Mouse (Mus musculus): Measurements from ENCODE around the gene Gm17571.

GRCm38 (mm10) chr9:13495530-13495929 lies 49.0 kb upstream of the Gm17571 start:
- TF ChIP-seq CTCF (IDR thresholded peaks at IDR 0.05; ENCODE audit: low read depth) (no peak), EP300 (IDR thresholded peaks at IDR 0.05; ENCODE audit: low read depth) (no peak)
